Mouse (Mus musculus) layer of hippocampus, postnatal 25 days (tissue): ENCODE data around the gene Timm50. TPM values are rescaled to one million over a fixed set of nuclear protein-coding genes. Genes with fewer than 3 reads are reported as not detected.

Experiments used
- DNase-seq, 2 experiments: peaks; one replicate each; pipeline ENCODE4 v3.0.0; 2022; ENCODE audit warnings: mixed read lengths in 2 of 2, low spot score in 1 of 2; ENCODE audit errors: extremely low spot score in 1 of 2
- total RNA-seq, 2 experiments: library from RNA; stranded (reverse); gene quantifications; 2 replicates each; pipeline ENCODE4 v1.2.3; 2021

Timm50 gene
- total RNA-seq: 10 to 100 TPM; 37.7 to 47.0 TPM

GRCm38 (mm10) chr7:28311926-28312543 is at the start of gene Timm50:
Gene Timm50, minus strand, starts transcription at chr7:28312072.
- DNase-seq: peak; percentile 97 to 99

- DNase-seq: no peak
Measured at GRCm38 (mm10) chr7:28360291-28360690, 48.4 kb upstream of the Timm50 start.

DNA sequence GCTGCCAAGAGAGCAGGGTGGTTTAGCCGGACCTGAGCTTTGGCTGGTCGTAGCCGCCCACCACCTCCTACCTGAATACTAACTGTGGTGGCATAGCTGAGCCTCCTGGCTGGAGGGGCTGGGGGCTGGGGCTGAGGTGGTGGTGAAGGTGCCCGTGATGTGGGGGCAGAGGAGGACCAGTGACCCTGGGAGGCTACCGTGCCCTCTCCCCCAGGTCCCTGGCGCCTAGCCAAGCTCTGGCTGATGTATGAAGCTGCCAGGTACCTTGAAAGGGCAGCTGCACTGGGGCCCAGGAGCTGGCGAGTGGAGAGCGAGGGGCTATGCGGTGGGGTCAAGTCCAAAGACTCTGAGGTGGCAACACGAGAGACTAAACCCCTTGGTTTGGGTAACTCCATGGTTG is 48.0 kb upstream of the Timm50 start:
- no peak for DNase-seq

DNA sequence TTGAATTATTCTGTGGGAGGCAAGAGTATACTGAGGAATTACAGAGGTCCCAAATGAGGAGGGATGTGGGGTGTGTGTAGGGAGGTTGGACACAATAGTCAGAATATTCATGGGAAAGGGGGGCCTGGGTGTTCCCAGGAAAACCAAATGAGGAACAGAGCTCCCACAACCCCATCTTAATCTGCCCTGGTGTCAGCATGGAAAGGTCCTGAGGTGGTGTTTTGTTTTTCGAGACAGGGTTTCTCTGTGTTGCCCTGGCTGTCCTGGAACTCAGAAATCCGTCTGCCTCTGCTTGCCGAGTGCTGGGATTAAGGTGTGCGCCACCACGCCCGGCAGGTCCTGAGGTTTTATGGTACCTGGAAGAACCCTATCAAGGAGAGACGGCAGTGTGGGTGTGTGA is 46.6 kb upstream of the Timm50 start:
- no peak for DNase-seq

DNA sequence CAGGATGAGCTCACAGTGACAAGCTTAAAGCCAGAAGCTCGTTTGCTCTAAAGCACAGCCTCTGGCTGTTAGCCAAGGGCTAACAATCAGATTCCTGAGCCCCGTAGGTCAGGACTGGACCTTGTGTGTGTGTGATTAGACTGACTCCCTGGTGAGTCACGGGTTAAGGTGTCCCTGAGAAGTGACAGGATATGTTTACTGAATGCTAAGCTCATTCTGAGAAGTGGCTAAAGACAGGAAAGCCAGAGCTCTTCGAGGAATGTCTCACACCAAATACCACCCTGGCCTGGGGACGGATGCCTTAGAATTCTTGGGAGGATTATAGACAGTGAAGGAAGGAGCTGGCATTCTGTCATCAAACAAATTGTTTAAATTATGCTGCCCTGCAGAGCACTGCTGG is 46.1 kb upstream of the Timm50 start:
- DNase-seq: no peak

DNA sequence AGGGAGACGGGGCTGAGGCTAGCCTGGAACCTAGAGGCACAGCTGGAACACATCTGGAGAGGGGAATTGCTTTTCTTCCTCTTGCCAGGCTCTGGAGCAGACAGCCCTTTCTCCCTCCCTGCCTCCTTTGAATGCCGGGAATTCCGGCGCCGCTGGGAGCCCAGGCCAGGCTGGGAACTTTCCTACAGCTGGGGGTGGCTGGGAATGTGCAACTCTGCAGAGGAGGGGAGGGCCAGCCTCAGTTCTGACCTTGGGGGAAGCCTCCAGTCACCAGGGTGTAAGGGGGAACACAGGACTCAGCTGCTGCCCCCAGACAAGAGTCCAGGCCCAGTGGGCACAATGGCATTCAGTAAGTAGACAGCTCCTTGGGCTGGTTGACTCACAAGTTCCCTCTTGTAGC is 45.1 kb upstream of the Timm50 start:
- DNase-seq: no peak

- no peak for DNase-seq
Measured at GRCm38 (mm10) chr7:28355221-28355620, 43.3 kb upstream of the Timm50 start.

- no peak for DNase-seq
Measured at GRCm38 (mm10) chr7:28354596-28354995, 42.7 kb upstream of the Timm50 start.

DNA sequence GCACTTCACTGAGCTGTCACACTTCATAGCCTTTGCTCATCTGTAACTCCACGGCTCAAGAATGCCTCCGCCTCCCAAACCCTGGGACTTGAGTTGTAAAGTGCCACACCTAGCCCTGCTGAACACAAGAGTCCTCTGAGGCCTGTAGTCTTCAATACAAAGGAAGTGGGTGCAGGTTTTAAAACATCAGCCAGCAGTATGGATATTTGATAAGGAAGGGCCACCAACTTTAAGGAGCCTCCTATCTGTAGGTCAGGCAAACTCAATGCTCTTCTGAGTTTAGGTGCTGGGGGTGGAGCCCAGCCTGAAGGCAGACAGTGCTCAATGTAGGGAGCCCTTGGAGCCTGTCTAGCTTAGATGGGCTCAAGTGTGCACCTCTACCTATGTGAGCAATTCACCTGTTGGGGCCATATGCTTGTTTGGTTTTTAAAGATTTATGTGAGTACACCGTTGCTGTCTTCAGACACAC is 42.3 kb upstream of the Timm50 start:
- no peak for DNase-seq

DNA sequence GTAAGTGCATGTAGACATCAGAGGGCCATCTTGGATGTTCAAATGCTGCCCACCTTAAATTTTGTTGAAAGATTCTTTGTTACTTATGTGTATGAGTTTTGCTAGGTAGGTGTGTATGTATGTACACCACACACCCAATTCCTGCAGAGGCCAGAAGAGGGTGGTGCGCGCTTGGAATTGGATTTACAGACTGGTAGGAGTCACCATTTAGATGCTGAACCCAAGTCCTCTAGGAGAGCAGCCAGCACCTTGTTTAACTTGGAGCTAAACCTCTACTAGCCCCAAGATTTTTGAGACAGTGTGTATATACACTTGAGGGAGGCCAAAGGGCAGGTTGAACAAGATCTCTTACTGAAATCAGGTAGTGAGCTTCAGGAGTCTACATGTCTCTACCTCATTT is 41.4 kb upstream of the Timm50 start:
- no peak for DNase-seq

DNA sequence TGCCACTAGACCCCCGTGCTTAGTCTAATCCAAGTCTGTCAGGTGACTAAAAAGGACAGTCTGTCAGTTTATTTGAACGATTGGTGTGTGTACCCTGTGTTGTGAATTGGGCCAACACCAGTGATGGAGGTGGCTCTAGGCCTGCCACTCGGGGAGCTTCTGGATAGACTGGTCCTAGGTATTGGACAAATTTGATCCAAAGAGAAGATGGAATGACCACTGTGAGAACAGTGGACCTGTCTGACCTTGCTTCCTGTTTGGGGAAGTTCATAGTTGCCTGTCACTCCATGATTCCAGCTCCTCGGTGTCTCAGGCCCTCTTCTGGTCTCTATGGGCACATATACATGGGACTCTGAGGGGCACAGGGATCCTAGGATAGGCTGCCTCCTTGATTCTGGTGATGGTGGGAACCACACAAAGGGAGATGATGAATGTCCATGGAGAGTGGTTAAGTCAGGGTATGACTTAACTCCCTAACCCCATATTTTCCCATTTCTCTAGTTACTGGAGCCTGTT is 39.9 kb upstream of the Timm50 start:
- DNase-seq: no peak

GRCm38 (mm10) chr7:28350155-28350883 is 38.4 kb upstream of the Timm50 start, which contains the start of gene Rps16:
Gene Rps16, plus strand, starts transcription at chr7:28350652.
- peak; percentile 97 to 98 for DNase-seq

DNA sequence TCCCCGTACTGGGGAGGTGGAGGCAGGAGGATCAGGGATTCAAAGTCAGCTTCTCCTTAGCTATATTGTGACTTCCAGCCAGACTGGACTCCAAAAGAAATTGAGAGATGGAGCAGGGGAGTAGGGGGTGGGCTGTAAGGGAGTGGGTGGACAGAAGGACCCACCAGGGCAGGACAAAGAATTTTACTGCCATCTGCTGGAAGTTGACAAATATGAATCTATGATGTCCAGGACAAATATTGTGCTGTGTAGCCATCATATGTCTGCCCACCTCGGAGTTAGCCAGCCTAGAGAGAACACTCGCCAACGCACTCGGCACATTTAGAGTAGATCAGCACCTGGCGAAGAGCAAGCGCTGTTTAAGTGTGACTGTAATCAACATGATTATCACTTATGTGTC is 36.7 kb upstream of the Timm50 start:
- DNase-seq: no peak

DNA sequence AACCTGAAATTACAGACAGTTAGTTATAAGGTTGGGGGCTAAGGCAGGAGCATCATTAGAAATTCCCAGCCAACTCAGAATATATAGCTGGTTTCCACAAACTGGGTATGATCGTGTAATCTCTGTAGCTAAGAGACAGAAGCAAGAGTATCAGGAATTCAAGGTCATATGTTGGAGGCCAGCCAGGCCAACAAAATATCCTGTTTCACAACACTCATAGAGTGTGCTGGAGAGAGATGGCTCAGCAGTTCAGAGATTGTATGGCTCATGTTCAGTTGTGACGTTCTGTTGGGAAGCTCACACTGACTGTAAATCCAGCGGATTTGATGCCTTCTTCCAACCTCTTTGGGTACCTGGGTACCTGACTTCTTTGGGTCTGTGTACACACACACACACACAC is 35.9 kb upstream of the Timm50 start:
- no peak for DNase-seq

- DNase-seq: peak in 1 of 2 experiments; percentile 80
Measured at GRCm38 (mm10) chr7:28344637-28345036, 32.8 kb upstream of the Timm50 start.

- DNase-seq: no peak
Measured at GRCm38 (mm10) chr7:28341381-28341780, 29.5 kb upstream of the Timm50 start.

GRCm38 (mm10) chr7:28339213-28339917 is 27.5 kb upstream of the Timm50 start:
- peak in 1 of 2 experiments; percentile 25 for DNase-seq

- DNase-seq: peak; percentile 83 to 90
Measured at GRCm38 (mm10) chr7:28338108-28338998, 26.5 kb upstream of the Timm50 start, which contains the start of gene Supt5. Gene Supt5, minus strand, starts transcription at chr7:28338746.

- no peak for DNase-seq
Measured at GRCm38 (mm10) chr7:28335471-28335870, 23.6 kb upstream of the Timm50 start.

DNA sequence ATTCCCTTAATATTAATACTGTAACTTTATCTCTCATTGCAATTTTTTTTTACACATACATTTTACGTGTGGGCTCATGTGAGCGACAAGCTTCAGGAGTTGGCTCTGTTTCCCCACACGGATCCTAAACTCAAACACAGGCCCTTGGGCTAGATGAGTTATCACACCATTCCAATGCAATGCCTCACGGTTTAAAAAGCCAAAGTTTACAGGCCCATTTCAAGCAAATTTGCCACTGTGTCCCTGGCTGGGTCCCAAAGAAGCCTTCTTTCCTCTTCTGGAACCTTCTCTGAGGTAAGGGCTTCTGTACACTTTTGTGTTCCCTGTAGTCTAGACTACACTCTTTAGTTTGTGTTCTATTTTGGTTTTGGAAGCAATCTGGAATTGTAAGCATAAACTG is 22.7 kb upstream of the Timm50 start:
- no peak for DNase-seq
